Mouse (Mus musculus) ZHBTc4 (cell line): ENCODE measurements at regions not wholly inside any gene's neighbourhood (a gene's known extent, or its start where the extent isn't known, plus 50 kb on each side); places are given as distances from the start of the nearest gene placed in this dataset.
A peak's percentile ranks its signal among the peaks of the same experiment; 100 is the strongest.

Source experiments
- DNase-seq: peaks from one replicate; pipeline ENCODE4 v3.0.0-alpha.2; 2011; ENCODE audit warnings: low read depth, low spot score

DNA sequence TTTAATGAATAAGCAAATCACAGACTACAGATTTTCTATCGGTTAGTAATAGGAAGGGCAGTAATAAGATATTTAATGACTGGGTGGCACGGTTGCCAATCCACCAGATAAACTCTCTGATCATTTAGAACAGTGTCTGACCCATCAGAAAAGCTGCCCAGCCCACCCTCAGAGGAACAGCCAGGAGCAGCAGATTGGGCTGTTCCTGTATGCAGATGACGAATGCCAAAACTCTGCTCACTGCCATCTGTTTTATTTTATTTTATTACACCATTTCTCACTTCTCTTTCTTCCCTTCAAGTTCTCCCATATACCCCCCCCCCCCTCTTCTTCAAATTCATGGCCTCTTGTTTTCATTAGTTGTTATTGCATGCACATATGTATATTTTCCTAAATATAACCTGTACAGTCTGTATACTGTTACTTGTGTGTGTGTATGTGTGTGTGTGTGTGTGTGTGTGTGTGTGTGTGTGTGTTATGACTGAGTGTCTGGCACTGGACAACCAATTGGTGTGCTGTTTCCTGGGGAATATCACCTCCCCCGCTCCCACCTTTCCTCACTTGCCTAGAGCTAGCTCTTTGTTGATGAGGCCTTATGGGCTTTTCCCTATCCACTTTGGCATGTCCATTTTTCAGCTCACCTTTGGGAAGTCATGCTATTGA, 260.9 kb downstream of the Olfm4 start:
- DNase-seq: no peak

DNA sequence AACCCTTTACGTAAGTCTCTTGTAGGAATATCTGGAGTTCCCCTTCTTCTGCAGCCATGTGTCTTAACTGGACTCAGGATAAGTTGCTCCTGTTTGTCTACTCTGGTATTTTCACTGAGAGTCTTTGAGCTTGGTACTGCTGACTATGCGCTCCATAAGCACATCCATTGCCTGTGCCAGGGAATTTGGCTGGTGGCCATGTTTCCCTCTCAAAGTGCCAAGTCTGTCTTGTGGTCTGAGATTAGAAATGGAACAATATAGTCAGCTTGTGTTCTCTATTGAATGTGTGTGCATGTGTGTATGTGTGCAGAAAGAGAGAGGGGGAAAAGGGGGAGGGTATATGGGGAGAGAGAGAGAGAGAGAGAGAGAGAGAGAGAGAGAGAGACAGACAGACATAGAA, 263.7 kb downstream of the Olfm4 start:
- DNase-seq: no peak

DNA sequence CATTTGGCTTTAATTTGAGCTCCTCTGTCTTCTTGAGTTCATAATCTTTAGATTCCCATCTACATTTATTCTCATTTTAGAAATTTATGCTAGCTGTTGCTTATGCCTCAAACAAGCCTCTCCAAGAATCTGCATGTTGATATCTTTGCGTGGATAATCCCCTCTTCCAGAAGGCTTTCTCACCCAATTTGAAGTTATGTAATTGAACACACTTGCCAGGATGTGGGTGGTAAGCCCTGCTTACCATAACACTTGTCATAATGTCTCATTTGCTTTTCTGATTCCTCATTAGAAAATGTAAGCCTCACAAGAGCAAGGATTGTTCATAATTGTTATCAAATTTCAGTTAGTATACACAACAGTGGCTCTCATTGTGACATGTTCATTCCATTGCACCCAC, 266.0 kb downstream of the Olfm4 start:
- DNase-seq: no peak

DNA sequence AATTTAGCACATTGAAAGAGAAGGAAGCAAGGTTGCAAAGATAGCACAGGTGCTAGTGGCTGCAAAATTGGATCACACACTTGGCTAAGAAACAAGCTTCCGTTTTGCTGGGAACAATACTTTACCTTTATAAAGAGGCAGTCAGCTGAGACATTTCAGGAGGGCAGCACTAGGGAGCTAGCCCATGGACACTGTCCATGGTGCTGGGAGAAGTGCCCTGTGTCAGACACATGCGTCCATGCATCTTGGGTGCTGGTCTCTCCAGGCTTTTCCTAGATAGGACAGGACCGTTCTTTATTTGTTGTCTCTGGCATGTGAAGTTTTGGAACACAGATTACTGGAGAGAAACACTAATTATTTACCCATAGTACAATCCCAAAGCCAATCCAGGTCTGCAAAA, 273.2 kb downstream of the Olfm4 start:
- peak; percentile 18 for DNase-seq

DNA sequence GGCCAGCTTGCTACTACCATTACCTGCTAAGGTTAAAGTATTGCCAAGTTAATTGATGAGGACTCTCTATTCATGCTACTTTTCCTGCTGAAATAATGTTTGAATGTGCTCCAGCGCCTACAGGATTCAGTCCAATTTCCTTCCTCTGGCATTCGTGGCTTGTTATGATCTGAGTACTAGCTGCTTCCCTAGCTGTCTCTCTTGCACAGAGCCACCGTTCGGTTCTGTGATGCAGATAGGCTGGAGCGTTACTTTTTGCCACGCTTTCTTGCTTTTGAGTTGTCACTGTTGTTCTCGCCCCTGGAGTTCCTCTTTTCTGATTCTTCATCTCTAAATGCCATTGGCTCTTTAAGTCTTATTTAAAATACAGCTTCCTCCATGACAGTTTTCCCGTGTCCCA, 279.3 kb downstream of the Olfm4 start:
- no peak for DNase-seq

DNA sequence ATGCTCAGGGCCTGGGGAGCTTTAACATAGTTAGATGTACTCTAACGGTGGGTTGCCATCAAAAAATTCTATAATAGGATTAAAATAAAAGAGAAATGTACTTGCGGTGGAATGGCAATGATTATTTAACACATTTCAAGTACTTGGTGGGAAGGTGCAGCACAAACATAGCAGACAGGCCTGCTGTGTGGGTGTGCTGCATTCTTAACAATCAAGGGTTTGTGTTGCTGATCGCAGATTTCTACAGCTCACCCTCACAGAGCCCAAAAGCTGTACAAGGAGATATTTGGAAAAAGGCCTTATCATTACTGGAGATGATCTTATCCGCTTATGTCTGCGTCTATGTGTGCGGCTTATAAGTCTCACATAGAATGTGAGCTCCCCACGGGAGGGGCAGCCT, 281.2 kb downstream of the Olfm4 start:
- DNase-seq: no peak

DNA sequence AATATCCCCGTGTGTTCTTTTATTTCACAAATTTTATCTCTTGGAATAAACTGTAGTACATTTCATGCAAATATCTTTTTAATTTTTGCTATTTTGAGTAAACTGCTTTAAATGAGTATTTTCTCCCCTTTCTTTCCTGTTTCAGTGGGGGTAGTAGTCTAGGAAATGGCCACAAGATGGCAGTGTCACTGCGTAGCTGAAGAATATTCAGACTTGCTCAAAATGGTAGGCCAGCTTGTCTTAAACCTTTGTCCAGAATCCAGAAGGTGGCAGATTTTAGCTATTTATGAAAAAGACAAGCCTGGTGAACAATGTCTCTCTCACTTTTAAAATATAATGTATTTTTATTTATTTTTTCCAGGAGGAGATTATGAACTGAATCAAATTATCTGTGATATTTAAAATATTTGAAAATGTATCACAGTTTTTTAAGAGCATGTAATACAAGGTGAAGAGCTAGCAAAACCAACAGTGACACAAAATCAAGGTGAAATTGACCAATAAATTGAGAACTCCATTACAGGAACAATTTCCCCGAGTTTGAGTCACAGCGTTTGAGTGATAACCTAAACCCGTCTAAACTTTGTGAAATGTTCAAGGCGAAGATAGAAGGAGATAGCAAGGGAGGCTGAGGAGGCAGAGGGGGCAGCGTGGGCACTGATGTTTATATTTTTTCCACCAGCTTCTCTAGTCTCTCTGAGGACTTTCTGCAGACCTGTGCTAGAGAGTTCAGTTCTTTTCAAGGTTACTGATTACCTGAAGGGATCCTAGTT, 285.5 kb downstream of the Olfm4 start:
- peak; percentile 45 for DNase-seq

DNA sequence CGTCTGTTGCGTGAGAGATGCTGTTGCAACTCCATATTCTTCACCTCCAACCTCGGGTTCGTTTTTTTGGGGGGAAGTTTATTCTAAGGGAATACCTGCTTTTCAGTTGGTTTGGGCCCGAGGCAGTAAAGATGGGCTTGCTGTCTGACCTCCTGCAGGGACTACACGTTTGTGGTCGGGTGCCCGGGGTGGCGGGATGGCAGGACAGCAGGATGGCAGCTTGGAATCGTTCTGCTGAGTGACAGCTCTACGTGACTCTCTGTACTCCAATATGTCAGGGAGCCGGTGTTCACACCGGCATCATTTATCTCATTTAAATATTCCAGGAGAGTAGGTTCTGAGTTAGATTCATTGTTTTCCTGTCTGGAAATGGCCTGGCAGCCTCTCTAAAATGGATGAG, 286.2 kb downstream of the Olfm4 start:
- DNase-seq: no peak

DNA sequence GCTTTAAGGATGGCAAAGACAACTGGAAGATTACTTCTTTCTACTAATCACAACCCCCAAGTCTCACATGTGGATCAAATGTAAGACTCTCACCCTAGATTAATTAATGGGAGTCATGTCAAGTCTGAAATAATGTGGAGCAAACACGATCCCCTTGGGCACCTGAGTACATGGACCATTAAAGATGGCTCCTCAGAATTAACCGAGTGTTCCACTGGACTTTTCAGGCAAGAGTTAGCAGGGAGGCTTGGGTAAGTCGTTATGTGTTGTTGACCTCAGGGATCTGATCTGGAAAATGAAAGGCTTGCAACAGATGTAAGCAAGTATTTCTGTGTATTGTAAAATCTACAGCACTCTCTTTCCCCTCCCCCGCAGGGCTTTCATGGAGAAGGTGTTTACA, 296.3 kb downstream of the Olfm4 start:
- DNase-seq: no peak

DNA sequence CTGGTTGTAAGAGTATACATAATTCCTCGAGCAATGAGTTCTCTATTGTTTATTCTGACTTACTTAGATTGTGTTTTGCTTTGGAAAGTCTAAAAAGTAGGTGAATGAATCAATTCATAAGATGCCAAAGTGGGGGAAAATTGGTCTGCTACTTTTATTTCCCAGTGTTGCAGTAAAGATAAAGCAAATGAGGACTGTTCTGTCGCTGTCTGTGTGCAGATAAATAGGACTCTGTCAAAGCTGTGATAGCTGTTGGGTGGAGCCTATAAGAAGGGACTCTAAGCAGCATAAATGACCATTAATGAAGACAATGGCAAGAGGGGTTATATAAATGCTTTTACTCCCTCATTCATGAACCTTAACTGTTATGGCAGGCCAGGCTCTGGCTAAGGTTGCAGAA, 299.8 kb downstream of the Olfm4 start:
- DNase-seq: no peak

DNA sequence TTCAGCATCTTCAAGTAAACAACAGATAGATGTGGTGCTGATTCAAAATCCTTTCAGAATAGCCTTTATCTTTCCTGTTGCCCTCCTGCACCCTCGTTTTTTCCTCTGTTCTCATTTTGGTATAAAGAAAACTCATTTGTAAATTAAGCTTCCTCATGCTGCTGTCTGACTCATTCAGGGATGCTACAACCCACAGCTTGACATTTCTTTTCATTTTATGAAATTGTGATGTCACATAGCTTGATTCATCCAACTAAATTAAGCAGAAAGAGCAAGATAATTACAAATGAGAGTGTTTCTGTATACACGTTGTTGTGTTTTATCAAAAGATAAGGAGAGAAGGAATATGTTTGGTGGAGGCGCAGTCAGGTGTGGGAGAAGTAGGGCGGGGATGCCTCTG, 307.5 kb downstream of the Olfm4 start:
- DNase-seq: no peak

DNA sequence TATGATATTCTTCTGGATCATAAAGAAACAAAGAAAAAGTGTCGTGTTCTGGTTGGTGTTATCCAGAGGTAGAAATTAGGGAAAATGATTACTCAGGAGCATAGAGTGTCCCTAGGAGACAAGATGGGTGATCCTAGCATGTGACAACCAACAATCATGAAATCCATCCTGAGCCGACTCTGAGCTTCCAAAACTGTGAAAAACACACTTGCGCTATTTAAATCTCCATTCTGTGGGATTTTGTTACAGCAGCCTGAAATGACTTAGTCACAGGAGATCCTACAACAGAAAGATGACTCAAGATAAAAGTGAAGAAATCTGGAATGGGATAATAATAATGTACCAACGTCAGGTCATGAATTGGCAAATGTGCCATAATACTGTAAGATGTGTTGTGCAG, 309.5 kb downstream of the Olfm4 start:
- DNase-seq: no peak

DNA sequence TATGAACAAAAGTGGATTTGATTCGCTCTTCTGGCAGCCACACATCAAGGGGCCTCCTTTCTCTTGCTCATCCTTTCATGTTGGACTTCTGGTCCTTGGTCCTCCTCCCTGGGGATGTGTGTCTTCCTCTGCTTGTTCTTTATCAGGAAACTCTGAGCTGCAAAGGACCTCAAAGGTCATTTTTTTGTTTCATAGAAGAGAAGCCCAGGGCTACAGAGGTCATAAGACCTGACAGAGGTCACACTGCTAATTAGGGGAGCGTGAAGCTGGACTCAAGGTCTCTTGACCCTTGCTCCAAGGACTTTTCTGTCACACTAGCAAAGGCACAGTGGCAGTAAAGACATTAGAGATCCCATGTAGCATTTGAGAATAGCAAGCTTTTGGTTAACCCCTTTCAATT, 345.8 kb downstream of the Olfm4 start:
- no peak for DNase-seq

DNA sequence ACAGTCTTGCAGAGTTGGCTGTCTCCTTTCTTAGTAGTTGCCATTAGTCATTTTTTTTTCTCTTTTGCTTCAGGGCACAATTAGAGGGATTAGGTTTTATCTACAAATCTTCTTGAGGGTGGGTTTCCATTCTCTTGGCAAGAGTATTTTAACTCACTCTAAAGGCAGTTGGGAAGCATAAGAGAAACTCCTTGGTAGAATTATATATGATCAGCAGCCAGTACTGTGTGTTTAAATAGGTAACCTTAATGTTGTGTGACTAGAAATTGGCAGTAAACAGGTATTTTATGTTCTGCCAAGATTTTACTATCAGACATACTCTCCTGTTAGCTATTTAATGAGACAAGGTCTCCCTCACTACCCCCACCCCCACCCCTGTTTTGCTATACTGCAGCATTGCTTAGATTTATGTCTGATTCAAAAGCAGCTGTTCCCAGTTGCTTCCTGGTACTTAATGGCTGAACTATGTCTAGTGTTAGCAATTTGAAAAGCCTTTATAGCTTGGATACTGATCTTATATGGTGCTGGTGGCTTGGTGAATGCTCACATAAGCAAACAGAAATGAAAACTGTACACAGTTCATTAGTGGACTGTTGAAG, 378.2 kb downstream of the Olfm4 start:
- DNase-seq: no peak

DNA sequence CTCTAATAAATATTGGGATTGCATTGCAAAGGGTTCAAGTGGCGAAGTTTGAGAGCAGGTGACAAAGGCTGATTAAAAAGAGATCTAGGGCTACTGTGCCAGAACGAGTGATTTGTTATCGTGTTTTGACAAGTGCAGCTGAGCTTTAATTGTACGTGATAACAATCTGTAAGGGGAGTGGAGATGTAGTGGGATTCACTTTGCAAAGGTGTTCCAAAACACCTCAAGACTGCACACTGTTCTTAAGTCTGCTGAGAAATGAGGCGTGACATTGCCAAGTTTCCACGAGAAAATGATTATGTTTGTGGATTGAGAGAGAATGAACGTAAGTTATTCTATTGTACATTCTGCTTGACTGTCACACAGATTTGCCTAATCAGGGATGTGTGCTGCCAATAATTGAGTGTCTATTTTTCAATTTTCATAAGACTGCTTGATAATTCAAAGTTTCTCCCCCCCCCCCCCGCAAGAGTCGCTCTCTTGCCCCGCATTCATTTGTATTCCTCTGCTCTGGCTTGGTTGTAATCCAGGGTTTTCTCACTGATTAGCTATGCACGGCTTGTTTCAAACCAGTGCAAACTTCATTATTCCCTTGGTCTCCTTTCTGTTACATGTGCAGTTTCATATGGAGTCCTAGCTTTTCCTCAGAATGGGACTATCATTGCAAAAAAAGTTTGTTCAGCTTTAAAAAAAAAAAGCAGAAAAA, 385.7 kb downstream of the Olfm4 start:
- DNase-seq: no peak

DNA sequence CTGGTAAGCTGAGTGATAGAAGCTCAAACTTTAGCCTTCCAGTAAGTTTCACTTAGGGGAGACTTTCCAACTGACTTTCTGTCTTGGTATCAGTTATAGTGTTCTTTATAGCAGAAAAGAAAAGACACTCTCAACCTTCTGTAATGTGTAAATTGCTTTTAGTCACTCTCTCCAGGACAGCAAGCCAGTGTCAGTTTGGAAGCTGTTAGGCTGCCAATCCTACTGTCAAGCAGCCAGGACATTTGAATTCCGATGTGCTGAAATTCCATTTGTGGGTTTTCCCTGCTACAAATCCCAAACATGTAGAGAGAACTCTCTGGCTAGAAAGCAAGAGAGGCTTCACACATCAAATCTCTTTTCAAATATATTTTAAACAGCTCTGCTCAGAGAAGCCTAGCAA, 390.4 kb downstream of the Olfm4 start:
- DNase-seq: no peak

DNA sequence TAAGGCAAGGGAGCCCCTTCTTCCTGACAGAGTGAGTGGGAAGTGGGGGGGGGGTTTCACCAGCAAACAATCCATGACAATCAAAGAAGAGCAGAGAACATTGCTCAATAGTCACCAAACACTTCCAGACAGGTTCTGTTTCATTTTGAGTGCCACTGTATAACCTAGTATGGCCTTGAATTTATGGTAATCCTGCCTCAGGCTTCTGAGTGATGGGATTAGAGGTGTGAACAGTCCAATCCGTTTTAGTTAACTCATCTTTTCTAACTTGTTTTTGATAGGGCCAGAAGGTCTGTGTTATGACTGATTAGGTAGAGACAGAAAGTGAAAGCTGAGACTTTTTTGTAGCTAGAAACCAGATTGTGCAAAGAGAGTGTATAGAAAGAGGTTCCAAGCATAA, 393.2 kb downstream of the Olfm4 start:
- DNase-seq: no peak

DNA sequence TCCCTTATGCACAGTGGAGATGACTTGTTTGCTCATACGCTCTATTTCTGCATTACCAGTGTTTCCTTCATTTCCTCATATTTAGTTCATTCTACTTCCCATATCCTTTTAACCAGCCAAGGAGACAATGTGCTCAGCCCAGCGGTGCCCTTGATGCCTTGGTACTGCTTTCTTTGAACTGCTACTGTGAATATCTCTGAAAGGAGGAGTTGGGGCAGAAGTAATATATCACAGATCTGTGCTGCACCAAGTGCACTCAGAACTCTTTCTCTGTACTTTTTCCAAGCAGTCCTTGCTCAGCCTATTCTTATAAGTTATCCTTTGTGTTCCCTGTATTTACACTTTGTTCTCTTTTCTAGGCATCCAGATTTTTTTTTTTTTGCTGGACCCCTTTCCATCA, 407.5 kb downstream of the Olfm4 start:
- no peak for DNase-seq

DNA sequence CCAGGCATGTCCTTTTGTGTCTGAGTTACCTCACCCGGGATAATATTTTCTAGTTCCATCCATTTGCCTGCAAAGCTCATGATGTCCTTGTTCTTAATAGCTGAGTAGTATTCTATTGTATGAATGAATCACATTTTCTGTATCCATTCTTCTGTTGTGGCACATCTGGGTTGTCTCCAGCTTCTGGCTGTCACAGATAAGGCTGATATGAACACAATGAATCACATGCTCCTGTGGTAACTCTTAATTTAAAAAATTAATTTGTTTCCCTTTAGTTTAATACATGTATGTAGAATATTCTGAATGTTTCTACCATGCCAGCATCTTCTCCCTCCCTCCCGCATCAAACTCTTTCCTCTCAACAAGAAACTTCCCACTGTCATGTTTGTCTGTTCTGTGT, 424.4 kb downstream of the Olfm4 start:
- no peak for DNase-seq

DNA sequence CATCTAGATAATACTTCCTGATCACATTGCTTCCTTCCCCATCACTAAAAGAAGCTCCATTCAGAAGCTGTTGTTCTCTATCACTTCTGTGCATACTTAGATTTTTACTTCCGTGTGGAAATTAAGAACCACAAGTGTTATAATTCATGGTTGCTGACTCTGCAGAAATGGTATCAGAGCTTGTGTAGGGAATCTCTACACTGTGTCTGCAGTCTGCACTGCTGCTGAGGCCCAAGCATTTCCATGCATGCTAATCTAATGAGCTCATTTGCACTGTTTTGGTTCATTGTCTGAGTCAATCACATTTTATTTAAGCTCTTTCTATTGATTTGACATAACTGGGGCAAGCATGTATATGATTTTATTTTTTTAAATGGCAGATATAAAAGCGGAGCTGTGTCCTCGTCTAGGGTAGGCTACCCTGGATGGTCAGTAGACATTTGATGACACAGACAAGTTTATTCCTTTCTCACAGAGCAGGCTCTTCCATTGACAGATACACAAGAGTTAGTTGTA, 435.0 kb downstream of the Olfm4 start:
- DNase-seq: no peak

DNA sequence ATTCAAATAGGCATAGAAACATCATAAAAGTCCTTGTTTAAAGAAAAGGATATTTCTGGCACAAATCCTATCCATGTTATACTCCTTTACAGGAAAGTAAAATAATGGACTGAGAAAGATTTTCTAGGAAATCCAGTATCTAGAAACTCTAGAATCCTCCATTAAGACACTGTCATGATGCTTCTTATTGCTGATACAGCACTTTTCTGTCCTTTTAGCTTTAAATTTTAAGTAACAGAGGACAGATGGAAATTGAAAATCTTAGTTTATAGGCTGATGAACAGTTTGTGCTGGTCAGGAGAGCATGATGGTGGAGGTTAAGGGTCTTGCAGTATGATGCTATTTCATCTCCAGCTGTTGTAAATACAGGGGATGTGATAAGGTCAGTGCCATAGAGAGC, 459.9 kb downstream of the Olfm4 start:
- no peak for DNase-seq

DNA sequence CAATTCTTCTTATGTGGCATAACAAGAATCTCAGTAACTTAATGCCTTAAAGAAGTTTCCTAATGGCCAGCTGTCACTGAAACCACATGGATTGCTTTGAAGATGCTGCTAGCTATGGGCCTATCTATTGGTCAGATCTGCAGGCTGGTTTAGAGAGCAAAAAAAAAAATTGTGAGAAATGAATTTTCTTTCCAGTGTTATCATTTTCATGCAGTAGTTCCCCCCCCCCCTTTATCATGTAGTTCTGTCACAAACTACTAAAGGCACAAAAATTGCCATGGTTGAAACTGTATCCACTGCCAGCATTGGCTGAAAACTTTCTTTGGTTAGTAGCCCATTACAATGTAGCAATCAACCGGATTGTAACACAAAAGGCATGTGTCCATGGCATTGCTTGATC, 487.6 kb downstream of the Olfm4 start:
- DNase-seq: no peak
